Mouse (Mus musculus): ENCODE results near the gene Cnpy1.

- TF ChIP-seq POLR2A (IDR thresholded peaks at IDR 0.05; ENCODE audit: insufficient read length, low read depth) (no peak), MYOG (IDR thresholded peaks at IDR 0.05; ENCODE audit: control insufficient read depth in 1 of 3, insufficient read depth in 1 of 3, insufficient read length in 2 of 3, low read depth in 2 of 3) (no peak)
Measured at GRCm38 (mm10) chr5:28176585-28176984, 69.0 kb downstream of the Cnpy1 start.

Data from myocyte (in vitro differentiated cells).